Mouse (Mus musculus): ENCODE measurements around the gene Oosp1. TPM values are rescaled to one million over a fixed set of nuclear protein-coding genes. Genes with fewer than 3 reads are reported as not detected.

The Oosp1 gene
- total and polyA plus RNA-seq, 3 experiments, result not detected

DNA sequence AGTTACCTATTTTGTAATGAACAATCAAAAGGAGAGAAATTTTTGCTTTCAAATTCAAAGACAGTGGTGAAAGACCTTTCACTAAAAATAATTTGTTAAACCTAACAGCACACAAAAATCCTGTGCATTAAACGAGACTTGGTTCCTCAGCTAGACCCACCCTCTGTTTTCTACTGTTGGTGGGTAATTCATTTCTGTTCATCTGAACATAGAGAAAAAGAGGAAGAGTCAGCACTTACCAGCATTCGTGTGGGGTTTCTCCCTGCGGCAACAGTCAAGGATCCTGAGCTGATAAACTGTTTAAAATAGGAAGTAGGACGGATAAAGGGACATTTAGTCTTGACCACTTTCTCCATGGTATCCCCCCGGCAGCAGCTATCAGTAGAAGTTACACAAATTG lies 55.4 kb downstream of the Oosp1 start (continued):
- no peak for TF ChIP-seq USF2 (IDR thresholded peaks at IDR 0.05; ENCODE audit: borderline replicate concordance in 1 of 2, insufficient read depth in 1 of 2, low read depth in 1 of 2, low read length in 2 of 2)
- TF ChIP-seq MAZ (IDR thresholded peaks at IDR 0.05; ENCODE audit: low read depth, low read length), result peak; percentile 61; the same call in 1 of the 2 replicates
- peak; percentile 15; the same call in 1 of the 2 replicates for TF ChIP-seq MEF2A (IDR thresholded peaks at IDR 0.05; ENCODE audit: extremely low read depth, insufficient replicate concordance, low read depth, low read length, poor library complexity, severe bottlenecking)
- peak; percentile 57; the same call in 1 of the 2 replicates for TF ChIP-seq MAFK (IDR thresholded peaks at IDR 0.05; ENCODE audit: borderline replicate concordance, low read depth, low read length)
- TF ChIP-seq TBP (IDR thresholded peaks at IDR 0.05; ENCODE audit: low read depth, low read length), result peak; percentile 72
- no peak for TF ChIP-seq CTCF (IDR thresholded peaks at IDR 0.05 in 2 of 3, conservative IDR thresholded peaks at IDR 0.05 in 1 of 3; ENCODE audit: control insufficient read depth in 1 of 3, insufficient read depth in 1 of 3, low read depth in 2 of 3, low read length in 3 of 3, poor library complexity in 1 of 3, severe bottlenecking in 1 of 3)
- TF ChIP-seq NELFE (IDR thresholded peaks at IDR 0.05; ENCODE audit: low read depth, low read length), result peak; percentile 47

DNA sequence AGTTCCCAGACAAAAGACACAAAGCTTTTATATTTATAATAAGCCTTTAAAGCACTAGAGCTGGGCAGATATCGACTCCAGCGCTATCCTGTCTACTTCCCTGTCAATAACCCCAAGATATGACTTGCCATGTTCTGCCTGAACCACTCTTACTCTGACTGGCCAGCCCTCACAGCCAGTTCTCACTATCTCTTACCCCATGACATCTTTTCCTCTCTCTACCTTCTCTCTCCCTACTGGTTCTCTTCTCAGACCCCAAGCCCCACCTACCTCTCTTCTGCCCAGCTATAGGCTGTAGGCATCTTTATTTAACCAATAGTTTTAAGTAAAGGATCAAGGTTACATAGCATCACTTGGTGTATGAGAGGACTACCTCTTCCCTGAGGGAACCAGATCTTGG lies 56.6 kb downstream of the Oosp1 start:
- peak; percentile 88 for DNase-seq (ENCODE audit: low read depth, low spot score)
- Histone ChIP-seq H3K9ac (ENCODE audit: control insufficient read depth, low read depth, low read length, poor library complexity, severe bottlenecking) (no peak overlapping the region), H3K27me3 (ENCODE audit: control insufficient read depth in 1 of 2, insufficient read depth in 2 of 2, low read length in 2 of 2) (no peaks in the 10 kb centered on the region), H3K79me2 (ENCODE audit: control insufficient read depth, insufficient read depth, low read length, poor library complexity) (no peaks in the 10 kb centered on the region), H3K36me3 (ENCODE audit: control insufficient read depth in 1 of 2, insufficient read depth in 2 of 2, low read length in 2 of 2) (peaks cover 0 to 21% of the 10 kb centered on the region in 2 experiments; a peak in 2 of 4 replicates), H3K4me1 (ENCODE audit: control insufficient read depth in 1 of 2, insufficient read depth in 2 of 2, low read length in 2 of 2) (peaks cover 3 to 11% of the 10 kb centered on the region in 2 experiments; a peak in 3 of 4 replicates), H3K27ac (ENCODE audit: control insufficient read depth, low read depth, low read length) (peak overlapping the region; percentile 95), H3K9me3 (replicated peaks; ENCODE audit: insufficient read depth, low read length) (no peaks in the 10 kb centered on the region), H3K4me3 (ENCODE audit: control insufficient read depth in 1 of 2, insufficient read depth in 1 of 2, low read depth in 2 of 2, low read length in 2 of 2) (peak overlapping the region in 1 of 2 experiments; percentile 55; a peak in 2 of 4 replicates)
- TF ChIP-seq NELFE (IDR thresholded peaks at IDR 0.05; ENCODE audit: low read depth, low read length) (peak; percentile 69), ZC3H11A (IDR thresholded peaks at IDR 0.05; ENCODE audit: low read depth, low read length) (no peak), POLR2A (IDR thresholded peaks at IDR 0.05; ENCODE audit: control insufficient read depth in 1 of 2, insufficient read depth in 1 of 2, low read depth in 1 of 2, low read length in 2 of 2, poor library complexity in 1 of 2) (peak in 1 of 2 experiments; percentile 62; a peak in 2 of 4 replicates), ZMIZ1 (IDR thresholded peaks at IDR 0.05; ENCODE audit: low read depth, low read length) (peak; percentile 38; the same call in 1 of the 2 replicates), SMC3 (IDR thresholded peaks at IDR 0.05; ENCODE audit: low read depth, low read length) (no peak), EP300 (IDR thresholded peaks at IDR 0.05; ENCODE audit: low read depth in 1 of 2, low read length in 2 of 2) (peak in 1 of 2 experiments; percentile 34; a peak in 2 of 4 replicates), RCOR1 (IDR thresholded peaks at IDR 0.05; ENCODE audit: low read depth, low read length) (no peak), HCFC1 (IDR thresholded peaks at IDR 0.05; ENCODE audit: low read depth, low read length) (peak; percentile 68; the same call in 1 of the 2 replicates), ETS1 (IDR thresholded peaks at IDR 0.05; ENCODE audit: low read depth, low read length) (0 out of 2 replicates have a peak, but pooled peaks have one; percentile 41), NRF1 (IDR thresholded peaks at IDR 0.05; ENCODE audit: insufficient read depth, low read depth, low read length, poor library complexity, severe bottlenecking) (no peak), SIN3A (IDR thresholded peaks at IDR 0.05; ENCODE audit: low read length) (peak; percentile 45; the same call in 1 of the 2 replicates), TBP (IDR thresholded peaks at IDR 0.05; ENCODE audit: low read depth, low read length) (peak; percentile 76), GATA1 (IDR thresholded peaks at IDR 0.05; ENCODE audit: low read depth, low read length) (peak; percentile 40; the same call in 1 of the 2 replicates)
